Mouse (Mus musculus) layer of hippocampus, postnatal 25 days (tissue): ENCODE data around the gene Cpt1a. TPM values are rescaled to one million over a fixed set of nuclear protein-coding genes. Genes with fewer than 3 reads are reported as not detected.

Experiments
- DNase-seq, 2 experiments: peaks; one replicate each; pipeline ENCODE4 v3.0.0; 2022; ENCODE audit warnings: mixed read lengths in 2 of 2, low spot score in 1 of 2; ENCODE audit errors: extremely low spot score in 1 of 2
- total RNA-seq, 2 experiments: library from RNA; stranded (reverse); gene quantifications; 2 replicates each; pipeline ENCODE4 v1.2.3; 2021

Cpt1a gene
- total RNA-seq, 2 experiments from 2014 or later = 25.6 to 27.0 TPM

- DNase-seq = no peak
Measured at GRCm38 (mm10) chr19:3363510-3363909, 41.4 kb downstream of the Cpt1a start.

- no peak for DNase-seq
Measured at GRCm38 (mm10) chr19:3365089-3365488, 43.0 kb downstream of the Cpt1a start.

GRCm38 (mm10) chr19:3368276-3368675, 46.1 kb downstream of the Cpt1a start:
- no peak for DNase-seq

GRCm38 (mm10) chr19:3373380-3373779, 51.2 kb downstream of the Cpt1a start:
- no peak for DNase-seq

- DNase-seq = no peak
Measured at GRCm38 (mm10) chr19:3374028-3374427, 51.9 kb downstream of the Cpt1a start.

- DNase-seq = no peak
Measured at GRCm38 (mm10) chr19:3375945-3376495, 53.9 kb downstream of the Cpt1a start.

GRCm38 (mm10) chr19:3376966-3377715, 55.0 kb downstream of the Cpt1a start:
- DNase-seq = no peak

GRCm38 (mm10) chr19:3378614-3379013, 56.5 kb downstream of the Cpt1a start:
- no peak for DNase-seq

GRCm38 (mm10) chr19:3388061-3388460, 65.9 kb downstream of the Cpt1a start:
- no peak for DNase-seq

- peak; percentile 50 to 56 for DNase-seq
Measured at GRCm38 (mm10) chr19:3388629-3389057, 66.5 kb downstream of the Cpt1a start, which contains the start of gene Tesmin. TSS of gene Tesmin (plus strand) at chr19:3388857.

GRCm38 (mm10) chr19:3389089-3389488, 67.0 kb downstream of the Cpt1a start:
- peak; percentile 80 to 84 for DNase-seq

GRCm38 (mm10) chr19:3392384-3392783, 70.2 kb downstream of the Cpt1a start:
- DNase-seq = no peak

- no peak for DNase-seq
Measured at GRCm38 (mm10) chr19:3394216-3394615, 72.1 kb downstream of the Cpt1a start.

- no peak for DNase-seq
Measured at GRCm38 (mm10) chr19:3400057-3400456, 77.9 kb downstream of the Cpt1a start.

GRCm38 (mm10) chr19:3401504-3401903, 79.4 kb downstream of the Cpt1a start:
- DNase-seq = no peak

- DNase-seq = no peak
Measured at GRCm38 (mm10) chr19:3401943-3402342, 79.8 kb downstream of the Cpt1a start.

GRCm38 (mm10) chr19:3402390-3402789, 80.3 kb downstream of the Cpt1a start:
- no peak for DNase-seq

GRCm38 (mm10) chr19:3404030-3404429, 81.9 kb downstream of the Cpt1a start:
- DNase-seq = no peak

GRCm38 (mm10) chr19:3405531-3406281, 83.6 kb downstream of the Cpt1a start:
- no peak for DNase-seq

GRCm38 (mm10) chr19:3414268-3414733, 92.2 kb downstream of the Cpt1a start, which contains the start of gene Gal:
TSS of gene Gal (minus strand) at chr19:3414544.
- no peak for DNase-seq

- no peak for DNase-seq
Measured at GRCm38 (mm10) chr19:3419251-3419650, 97.1 kb downstream of the Cpt1a start.
